Comparison of ENCODE assay signal across 8 mouse cellular contexts in the genomic region with DNA sequence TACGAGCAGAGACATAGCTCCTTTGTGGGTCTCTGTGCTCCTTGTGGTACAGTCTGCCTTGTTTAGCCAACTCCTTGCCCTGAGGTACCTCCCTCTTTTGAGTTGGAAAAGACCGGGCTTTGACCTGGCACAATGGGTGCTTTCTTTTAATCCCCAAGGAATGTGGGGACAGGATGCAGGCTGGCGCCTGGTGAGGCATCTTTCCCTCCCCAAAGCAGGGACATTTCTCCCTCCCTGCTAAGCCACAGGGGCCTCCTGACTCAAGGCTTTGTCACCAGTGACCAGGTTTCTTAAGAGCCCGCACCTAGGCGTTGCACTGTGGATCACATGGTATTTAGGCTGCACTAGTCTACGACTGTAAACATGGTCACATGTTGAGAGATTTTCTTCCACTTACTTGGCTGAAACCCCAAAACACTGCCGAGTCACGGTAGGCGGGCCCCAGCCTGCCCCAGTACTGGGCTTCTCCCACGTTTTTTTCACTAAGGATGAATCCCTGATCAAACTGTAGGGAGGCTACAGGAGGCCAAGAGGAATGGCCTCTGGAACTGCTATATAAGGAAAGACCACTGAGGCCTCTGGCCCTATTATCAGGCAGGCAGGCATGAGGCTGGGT. TPM values are rescaled to one million over a fixed set of nuclear protein-coding genes. Genes with fewer than 3 reads are reported as not detected.
A peak's percentile ranks its signal among the peaks of the same experiment; 100 is the strongest.
DNase-seq lines count a peak whose midpoint lies in the region; ATAC-seq and TF ChIP-seq lines count a peak whose summit lies in the region.

No protein-coding gene starts in this region.

- DNase-seq in testis, postnatal 10 days (ENCODE audit: low spot score), result no peak
- DNase-seq in c-Kit-negative CD71-positive TER-119-positive erythroid progenitor cells, embryonic 14.5 days (ENCODE audit: low read depth, low spot score), result peak; percentile 68
- DNase-seq in heart, adult 18-20 months, result peak; percentile 75 to 78
- peak; percentile 68 for DNase-seq in kidney, adult 18-20 months
- DNase-seq in lung, postnatal 0 days (ENCODE audit: low spot score), result peak; percentile 91
- DNase-seq in splenic B cell, adult 2 months (ENCODE audit: low read depth, low spot score), result peak; percentile 49
- DNase-seq in right cerebral cortex, postnatal 4 days, result no peak

- H3K4me3 ChIP-seq in testis, adult 2 months (ENCODE audit: control insufficient read depth, low read depth, low read length), result peak overlapping the region; percentile 84
- H3K4me3 ChIP-seq in lung, postnatal 0 days (ENCODE audit: low read depth, low read length), result peak overlapping the region; percentile 74

- H3K4me2 ChIP-seq in lung, postnatal 0 days (replicated peaks; ENCODE audit: low read depth, low read length), result peak overlapping the region; percentile 100

- WGBS in lung, postnatal 0 days, result 2% methylated on average over 10 of the region's 10 CpGs

- H3K9me3 ChIP-seq in lung, postnatal 0 days (ENCODE audit: low read length), result no peaks in the 10 kb centered on the region

- ATAC-seq in lung, postnatal 0 days, result peak; percentile 33

- TF ChIP-seq EP300 in lung, postnatal 0 days (IDR thresholded peaks at IDR 0.05), result 0 out of 2 replicates have a peak, but pooled peaks have one; percentile 15

- no peak overlapping the region; the same call in 1 of the 2 replicates for H3K27ac ChIP-seq in testis, adult 2 months (ENCODE audit: control insufficient read depth, insufficient read depth, low read depth, low read length)
- H3K27ac ChIP-seq in lung, postnatal 0 days (ENCODE audit: low read length), result peak overlapping the region; percentile 97

- no peaks in the 10 kb centered on the region for H3K27me3 ChIP-seq in testis, adult 2 months (ENCODE audit: control insufficient read depth, insufficient read depth, low read length)
- H3K27me3 ChIP-seq in lung, postnatal 0 days (replicated peaks; ENCODE audit: insufficient read depth, low read length), result no peaks in the 10 kb centered on the region
- H3K27me3 ChIP-seq in splenic B cell, adult 2 months (ENCODE audit: control insufficient read depth, insufficient read depth, low read length, poor library complexity, severe bottlenecking), result no peaks in the 10 kb centered on the region

- TF ChIP-seq POLR2A in testis, adult 2 months (IDR thresholded peaks at IDR 0.05; ENCODE audit: control insufficient read depth, low read depth, low read length), result no peak

- H3K9ac ChIP-seq in lung, postnatal 0 days (replicated peaks; ENCODE audit: low read depth), result peak overlapping the region; percentile 73

- H3K4me1 ChIP-seq in testis, adult 2 months (ENCODE audit: control insufficient read depth, insufficient read depth, low read length), result peaks cover 21% of the 10 kb centered on the region
- peaks cover 18% of the 10 kb centered on the region for H3K4me1 ChIP-seq in lung, postnatal 0 days (ENCODE audit: insufficient read depth, low read depth, low read length)

- no peak for TF ChIP-seq CTCF in testis, adult 2 months (IDR thresholded peaks at IDR 0.05; ENCODE audit: control insufficient read depth, insufficient read depth, insufficient replicate concordance, low read depth, low read length)
- no peak for TF ChIP-seq CTCF in lung, postnatal 0 days (IDR thresholded peaks at IDR 0.05)

- H3K36me3 ChIP-seq in testis, adult 2 months (ENCODE audit: control insufficient read depth, insufficient read depth, low read length), result no peaks in the 10 kb centered on the region
- H3K36me3 ChIP-seq in lung, postnatal 0 days (ENCODE audit: insufficient read depth, low read length), result peaks cover 8% of the 10 kb centered on the region
- peaks cover 2% of the 10 kb centered on the region for H3K36me3 ChIP-seq in splenic B cell, adult 2 months (ENCODE audit: control insufficient read depth, insufficient read depth, low read length, poor library complexity, severe bottlenecking)

RNA-seq across cellular contexts. Expression of a gene that starts 1.6 kb away (rescaled TPM):
- 17.1 TPM in 2 replicates for polyA plus RNA-seq in testis, adult 2 months (2012; rRNA removed)
- total RNA-seq in heart, adult 18-20 months (2021), result 10 to 100 TPM; 82.1 to 83.9 TPM
- polyA plus RNA-seq in lung, postnatal 0 days (2015; fragmentation: Nextera tagmentation; extraction: Ambion mirVana), result 13.4 and 13.7 TPM in 2 replicates

RNA-seq across cellular contexts. Expression of a gene that starts 14.1 kb away (rescaled TPM):
- polyA plus RNA-seq in testis, adult 2 months (2012; rRNA removed), result 41.8 and 43.6 TPM in 2 replicates
- total RNA-seq in heart, adult 18-20 months (2021), result 1 to 10 TPM; 5.4 to 5.9 TPM
- polyA plus RNA-seq in lung, postnatal 0 days (2015; fragmentation: Nextera tagmentation; extraction: Ambion mirVana), result 18.0 TPM in 2 replicates

RNA-seq across cellular contexts. Expression of a gene that starts 17.3 kb away (rescaled TPM):
- polyA plus RNA-seq in testis, adult 2 months (2012; rRNA removed), result 18.2 and 22.4 TPM in 2 replicates
- 1 to 10 TPM; 3.4 to 3.6 TPM for total RNA-seq in heart, adult 18-20 months (2021)
- 13.2 and 13.7 TPM in 2 replicates for polyA plus RNA-seq in lung, postnatal 0 days (2015; fragmentation: Nextera tagmentation; extraction: Ambion mirVana)

RNA-seq across cellular contexts. Expression of a gene that starts 21.4 kb away (rescaled TPM):
- 4.2 and 5.5 TPM in 2 replicates for polyA plus RNA-seq in testis, adult 2 months (2012; rRNA removed)
- total RNA-seq in heart, adult 18-20 months (2021), result 10 to 100 TPM; 10.5 to 14.9 TPM
- polyA plus RNA-seq in lung, postnatal 0 days (2015; fragmentation: Nextera tagmentation; extraction: Ambion mirVana), result 31.0 and 33.3 TPM in 2 replicates

RNA-seq across cellular contexts. Expression of a gene that starts 28.2 kb away (rescaled TPM):
- polyA plus RNA-seq in testis, adult 2 months (2012; rRNA removed), result 30.2 and 37.6 TPM in 2 replicates
- total RNA-seq in heart, adult 18-20 months (2021), result under 1 TPM; 0.10 to 0.13 TPM
- polyA plus RNA-seq in lung, postnatal 0 days (2015; fragmentation: Nextera tagmentation; extraction: Ambion mirVana), result 0.21 and 0.35 TPM in 2 replicates

Comparison
In these comparisons a context has a peak if more than half of its experiments do, and no peak if none do; other contexts are left out.
1. DNase-seq: peak in c-Kit-negative CD71-positive TER-119-positive erythroid progenitor cells, embryonic 14.5 days (single experiment), heart, adult 18-20 months (2 of 2), kidney, adult 18-20 months (single experiment), lung, postnatal 0 days (single experiment) and splenic B cell, adult 2 months (single experiment); none in testis, postnatal 10 days (single experiment) and right cerebral cortex, postnatal 4 days (single experiment).